Mouse (Mus musculus): ENCODE measurements around the gene Tpcn1.

DNA sequence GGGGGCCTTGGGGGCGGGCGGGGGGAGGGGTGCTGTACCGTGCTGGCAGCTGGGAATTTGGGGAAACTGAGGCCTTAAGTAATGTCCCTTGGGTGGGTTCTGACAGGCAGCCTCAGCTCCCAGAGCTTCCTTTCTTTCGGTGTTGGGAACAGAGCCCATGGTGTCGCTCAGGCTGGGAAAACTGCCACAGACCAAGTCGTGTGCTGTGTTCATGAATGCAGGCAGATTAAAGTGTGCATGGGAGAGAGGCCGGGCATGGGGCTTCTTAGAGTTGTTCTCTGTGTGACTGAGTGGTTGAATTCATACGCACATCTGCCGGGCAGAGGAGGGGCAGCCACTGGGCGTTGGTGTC lies 33.3 kb upstream of the Tpcn1 start:
- TF ChIP-seq MAFK (IDR thresholded peaks at IDR 0.05; ENCODE audit: insufficient read depth, low read depth, low read length), result no peak
- TF ChIP-seq ZC3H11A (IDR thresholded peaks at IDR 0.05; ENCODE audit: borderline replicate concordance, low read depth, low read length), result no peak
- no peak for TF ChIP-seq CHD2 (IDR thresholded peaks at IDR 0.05; ENCODE audit: low read depth, low read length)
